Mouse (Mus musculus) neural tube, embryonic 11.5 days (tissue): Measurements from ENCODE around the gene Cdv3. TPM values are rescaled to one million over a fixed set of nuclear protein-coding genes. Genes with fewer than 3 reads are reported as not detected.

Experiments
- ATAC-seq: fragments of 200-750 bp; cut with Nextera tagmentation; 2 replicates; pipeline ENCODE4 v1.8.0; 2017; ENCODE audit warnings: moderate number of reproducible peaks, mild to moderate bottlenecking, moderate TSS enrichment, moderate library complexity; ENCODE audit not compliant: insufficient read depth, low FRiP score, low TSS enrichment
- DNase-seq: peaks from one replicate; pipeline ENCODE4 v3.0.0-alpha.2; 2015; ENCODE audit warnings: low spot score
- H3K27ac ChIP-seq: fragments of 300-500 bp; sonication (generic); 2 replicates; pipeline ENCODE4 v1.5.1; 2014; ENCODE audit warnings: low read depth, mild to moderate bottlenecking, low read length
- H3K27me3 ChIP-seq: fragments of 300-500 bp; sonication (generic); 2 replicates; pipeline ENCODE4 v1.6.1; 2014; ENCODE audit warnings: mild to moderate bottlenecking, low read length, mixed read lengths; ENCODE audit not compliant: control insufficient read depth, insufficient read depth
- H3K36me3 ChIP-seq: fragments of 300-500 bp; sonication (generic); 2 replicates; pipeline ENCODE4 v1.6.1; 2014; ENCODE audit warnings: mild to moderate bottlenecking, low read length, moderate library complexity, mixed read lengths; ENCODE audit not compliant: control insufficient read depth, insufficient read depth
- H3K4me1 ChIP-seq: fragments of 300-500 bp; sonication (generic); 2 replicates; pipeline ENCODE4 v1.6.1; 2014; ENCODE audit warnings: low read length, mixed read lengths; ENCODE audit not compliant: control insufficient read depth, insufficient read depth
- H3K4me2 ChIP-seq: fragments of 300-500 bp; sonication (generic); 2 replicates; pipeline ENCODE4 v1.6.1; 2014; ENCODE audit warnings: low read depth, mild to moderate bottlenecking, moderate library complexity
- H3K4me3 ChIP-seq: fragments of 300-500 bp; sonication (generic); 2 replicates; pipeline ENCODE4 v1.5.1; 2014; ENCODE audit warnings: low read depth, low read length
- H3K9ac ChIP-seq: fragments of 300-500 bp; sonication (generic); 2 replicates; pipeline ENCODE4 v1.6.1; 2014; ENCODE audit warnings: mild to moderate bottlenecking, low read length
- H3K9me3 ChIP-seq: fragments of 300-500 bp; sonication (generic); 2 replicates; pipeline ENCODE4 v1.6.1; 2016; ENCODE audit warnings: low read length; ENCODE audit not compliant: control insufficient read depth
- WGBS: fragments of 180-500 bp; shearing (Covaris S2); extraction: QIAGEN DNeasy Blood & Tissue Kit; methylation state at CpG from one replicate; pipeline ENCODE4 v1.1.7; 2014; 5-methylcytosine and 5-hydroxymethylcytosine counted together
- polyA plus RNA-seq: library from polyadenylated mRNA; unstranded; fragments of >200 nt; fragmentation: Nextera tagmentation; extraction: Ambion mirVana; gene quantifications from 2 replicates; pipeline ENCODE4 v1.2.1, GENCODE M21; 2014

The Cdv3 gene
- polyA plus RNA-seq, result 136 and 142 TPM in 2 replicates

DNA sequence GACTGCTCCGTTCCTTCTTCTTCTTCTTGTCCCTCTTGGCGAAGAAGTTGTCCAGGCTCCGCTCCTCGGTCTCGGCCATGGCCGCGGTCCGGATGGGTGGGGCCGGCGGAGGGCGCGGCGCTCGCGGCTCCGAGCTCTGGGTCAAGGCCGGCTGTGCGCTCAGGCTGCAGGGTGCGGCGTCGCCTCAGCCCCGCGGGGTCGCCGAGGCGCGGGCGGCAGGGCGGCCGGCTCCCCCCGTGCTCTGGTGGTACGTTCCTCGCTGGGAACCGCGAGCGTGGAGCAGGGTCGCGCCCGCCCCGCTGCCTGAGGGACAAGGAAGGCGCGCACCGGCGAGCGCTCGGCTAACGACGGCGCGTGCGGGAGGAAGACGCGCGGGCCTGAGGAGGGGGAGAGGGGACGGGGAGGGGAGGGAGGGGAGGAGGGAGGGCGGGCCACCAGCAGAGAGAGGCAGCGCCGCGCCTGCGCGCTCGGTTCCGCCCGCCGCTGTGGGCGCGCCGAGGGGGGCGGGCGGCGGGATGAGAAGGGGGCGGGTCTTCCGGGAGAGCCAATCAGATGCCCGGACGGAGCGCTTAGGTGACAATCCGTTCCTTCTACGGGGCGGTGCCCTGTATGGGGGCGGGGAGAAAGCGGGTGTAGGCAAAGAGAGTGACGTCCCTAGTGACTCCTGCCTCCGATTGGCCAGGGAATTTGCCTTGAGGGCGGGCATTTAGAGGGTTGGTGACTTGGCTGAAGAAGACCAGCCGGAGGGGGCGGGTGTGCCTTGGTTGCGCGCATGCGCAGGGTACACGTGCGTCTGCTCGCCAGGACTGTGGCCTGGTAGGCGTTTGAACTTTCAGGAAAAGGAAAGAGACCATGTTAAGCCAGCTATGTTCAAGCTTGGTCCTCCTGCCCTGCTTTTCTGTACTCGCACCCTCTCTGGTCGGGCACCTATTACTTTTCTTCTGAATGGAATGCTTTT is at the start of gene Cdv3:
TSS of gene Cdv3 (minus strand) at position 551 of the 958 bp plus-strand sequence.
- H3K4me1 ChIP-seq, result peaks cover 3% of the 10 kb centered on the region
- DNase-seq (peak; percentile 99), ATAC-seq (peak; percentile 97)
- H3K4me2 ChIP-seq, result peak within 1 kb of the TSS; percentile 84
- H3K36me3 ChIP-seq, result no peaks in the 10 kb centered on the region
- no peaks in the 10 kb centered on the region for H3K9me3 ChIP-seq
- peak within 1 kb of the TSS; percentile 89 for H3K4me3 ChIP-seq
- peak within 1 kb of the TSS; percentile 96 for H3K27ac ChIP-seq
- H3K27me3 ChIP-seq, result no peaks in the 10 kb centered on the region
- WGBS, result under 1% methylated on average over 64 of the region's 95 CpGs
- peak within 1 kb of the TSS; percentile 94 for H3K9ac ChIP-seq

DNA sequence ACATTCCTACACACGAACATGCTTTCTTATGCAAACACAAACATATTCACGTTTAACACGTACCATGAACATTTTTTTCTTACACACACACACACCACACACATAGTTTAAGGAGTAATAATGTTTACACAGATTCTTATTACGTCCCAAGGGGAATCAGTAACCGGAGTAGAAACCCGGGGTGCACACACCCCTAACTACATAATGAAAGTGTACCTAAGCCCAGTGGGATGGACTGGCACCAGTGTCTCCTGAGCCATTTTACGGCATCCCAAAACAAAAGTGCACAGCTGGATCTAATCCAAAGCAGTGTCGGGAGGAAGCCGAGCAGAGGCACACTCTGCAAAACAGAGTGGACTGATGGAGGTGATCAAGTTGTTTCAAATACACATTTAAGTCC is 47.8 kb upstream of the Cdv3 start:
- WGBS, result 37% methylated on average over 9 of the region's 9 CpGs
- ATAC-seq, result no peak
- H3K4me3 ChIP-seq, result no peak overlapping the region
- H3K27me3 ChIP-seq, result no peaks in the 10 kb centered on the region
- no peak overlapping the region for H3K9ac ChIP-seq
- H3K36me3 ChIP-seq, result no peaks in the 10 kb centered on the region
- H3K27ac ChIP-seq, result no peak overlapping the region
- H3K4me1 ChIP-seq, result no peaks in the 10 kb centered on the region
- H3K9me3 ChIP-seq, result no peaks in the 10 kb centered on the region
- no peak for DNase-seq
- no peak overlapping the region for H3K4me2 ChIP-seq

DNA sequence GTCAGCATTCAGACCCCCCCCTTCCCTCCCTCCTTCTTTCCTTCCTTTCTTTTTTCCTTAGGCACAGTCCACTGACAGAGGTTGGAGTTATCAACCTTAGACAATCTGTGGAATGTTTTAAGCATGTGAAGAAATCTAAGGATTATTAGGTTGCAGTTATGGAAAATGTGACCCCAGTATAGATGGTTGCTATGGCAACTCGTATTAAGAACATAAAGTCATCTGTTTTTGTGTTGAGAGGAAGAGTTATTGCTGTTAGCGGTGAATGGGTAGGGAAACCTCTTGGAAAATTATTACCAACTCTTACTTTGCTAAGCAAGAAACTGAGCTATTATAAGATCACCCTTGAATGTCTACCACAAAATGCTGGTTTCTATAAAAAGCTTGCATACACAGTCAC is 43.5 kb upstream of the Cdv3 start:
- H3K4me1 ChIP-seq, result no peaks in the 10 kb centered on the region
- H3K4me2 ChIP-seq, result no peak overlapping the region
- DNase-seq (no peak), ATAC-seq (no peak)
- 71% methylated on average over 2 of the region's 2 CpGs for WGBS
- H3K36me3 ChIP-seq, result no peaks in the 10 kb centered on the region
- no peaks in the 10 kb centered on the region for H3K9me3 ChIP-seq
- no peak overlapping the region for H3K9ac ChIP-seq
- H3K4me3 ChIP-seq, result no peak overlapping the region
- no peaks in the 10 kb centered on the region for H3K27me3 ChIP-seq
- no peak overlapping the region for H3K27ac ChIP-seq

DNA sequence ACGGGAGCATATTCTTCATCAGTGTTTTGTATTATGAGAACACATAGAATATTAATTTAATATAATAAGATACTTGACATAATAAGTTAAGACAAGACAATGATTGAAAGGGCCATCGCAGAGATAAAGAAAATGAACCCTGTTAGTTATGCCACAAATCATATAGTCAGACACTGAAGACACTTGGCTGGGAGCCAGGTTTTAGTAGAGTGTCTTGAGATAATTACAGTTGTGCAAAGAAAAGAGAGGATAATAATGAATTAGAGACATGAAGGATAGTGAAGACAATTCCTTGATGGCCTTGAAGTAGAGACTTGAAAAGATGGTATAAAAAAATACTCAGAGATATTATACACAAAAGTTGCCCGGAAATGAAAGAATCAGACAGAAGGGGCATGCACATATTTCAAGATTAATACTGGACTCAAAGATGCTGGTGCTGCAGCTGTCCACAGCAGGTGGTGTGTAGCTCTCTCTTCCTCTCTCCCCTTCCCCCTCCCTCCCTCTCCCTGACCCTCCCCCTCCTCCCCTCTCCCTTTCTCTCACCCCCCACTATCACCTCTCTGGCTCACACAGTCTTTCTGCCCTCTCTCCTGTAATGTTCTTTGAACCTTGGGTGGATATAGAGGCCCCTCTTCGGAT is 42.6 kb upstream of the Cdv3 start:
- ATAC-seq, result no peak
- Histone ChIP-seq H3K27me3 (no peaks in the 10 kb centered on the region), H3K4me2 (no peak overlapping the region), H3K27ac (no peak overlapping the region), H3K36me3 (no peaks in the 10 kb centered on the region), H3K4me1 (no peaks in the 10 kb centered on the region), H3K9ac (no peak overlapping the region), H3K4me3 (no peak overlapping the region), H3K9me3 (no peaks in the 10 kb centered on the region)
- whole genome bisulfite sequencing, result 64% methylated on average over 4 of the region's 4 CpGs
- DNase-seq, result no peak

DNA sequence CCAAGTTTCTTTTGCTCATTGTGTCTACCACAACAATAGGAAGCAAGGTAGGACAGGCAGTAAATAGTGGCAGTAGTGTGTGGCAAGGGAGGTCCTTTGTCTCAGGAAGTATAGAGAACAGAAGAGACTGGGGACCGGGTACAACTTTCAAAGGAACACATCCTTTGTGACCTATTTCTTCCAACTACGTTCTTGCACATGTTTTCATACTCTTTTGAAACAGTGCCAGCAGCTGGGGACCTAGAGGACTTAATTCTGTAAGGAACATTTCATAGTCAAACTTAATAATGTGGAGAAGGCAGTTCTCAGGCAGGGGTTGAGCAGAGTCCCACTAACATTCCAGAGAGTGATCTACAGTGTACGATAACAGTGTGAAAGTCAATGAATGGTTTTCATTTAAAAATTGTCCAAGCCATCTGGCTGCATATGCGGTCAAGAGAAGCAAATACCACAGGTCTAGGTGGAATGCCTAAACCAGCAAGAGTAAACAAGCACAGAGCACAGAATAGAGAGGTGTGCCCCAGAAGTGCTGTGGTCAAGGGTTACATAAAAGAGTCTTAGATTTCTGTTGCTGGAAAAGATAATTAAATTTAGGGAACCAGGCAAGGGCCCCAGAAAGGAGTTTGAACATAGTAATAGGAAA is 37.8 kb upstream of the Cdv3 start:
- peaks cover 3% of the 10 kb centered on the region; the same call in 1 of the 2 replicates for H3K9me3 ChIP-seq
- no peaks in the 10 kb centered on the region for H3K36me3 ChIP-seq
- 70% methylated on average over 4 of the region's 4 CpGs for WGBS
- no peaks in the 10 kb centered on the region for H3K4me1 ChIP-seq
- ATAC-seq, result no peak
- no peak overlapping the region for H3K4me2 ChIP-seq
- no peak overlapping the region for H3K4me3 ChIP-seq
- H3K27me3 ChIP-seq, result no peaks in the 10 kb centered on the region
- DNase-seq, result no peak
- H3K9ac ChIP-seq, result no peak overlapping the region
- H3K27ac ChIP-seq, result no peak overlapping the region

DNA sequence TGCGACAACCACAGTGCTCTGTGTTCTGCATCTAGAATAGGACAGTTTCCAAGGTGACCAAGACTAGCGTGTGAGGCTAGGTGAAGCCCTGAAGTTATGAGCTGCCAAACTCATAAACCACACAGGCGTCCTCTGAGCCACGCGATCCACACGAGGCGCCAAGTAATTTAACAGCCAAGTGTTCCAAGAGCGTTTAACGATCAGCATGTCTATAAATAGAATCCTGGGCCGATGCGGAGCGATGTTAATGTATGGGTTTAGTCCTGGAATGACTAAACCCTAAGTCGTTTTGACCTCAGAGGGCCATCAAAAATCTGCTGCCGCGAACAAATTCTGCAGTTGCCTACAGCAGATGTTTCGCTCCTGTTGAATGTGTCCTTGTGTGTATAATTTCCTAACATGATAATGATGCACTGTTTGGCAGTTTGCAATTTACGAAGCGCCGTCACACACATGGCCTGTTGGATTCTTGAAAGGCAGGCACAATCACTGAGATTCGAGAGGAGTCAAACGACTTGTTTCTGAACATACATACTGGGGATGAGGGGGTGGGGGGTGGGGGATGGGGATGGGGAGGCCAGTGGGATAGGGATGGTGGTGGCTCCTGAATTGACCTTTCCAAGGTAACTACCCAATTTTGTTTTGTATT is 33.0 kb upstream of the Cdv3 start:
- ATAC-seq (no peak), DNase-seq (no peak)
- Histone ChIP-seq H3K9me3 (peaks cover 3% of the 10 kb centered on the region; the same call in 1 of the 2 replicates), H3K4me2 (no peak overlapping the region), H3K4me1 (no peaks in the 10 kb centered on the region), H3K27ac (no peak overlapping the region), H3K4me3 (no peak overlapping the region), H3K36me3 (no peaks in the 10 kb centered on the region), H3K9ac (no peak overlapping the region), H3K27me3 (no peaks in the 10 kb centered on the region)
- WGBS, result 71% methylated on average over 21 of the region's 21 CpGs

DNA sequence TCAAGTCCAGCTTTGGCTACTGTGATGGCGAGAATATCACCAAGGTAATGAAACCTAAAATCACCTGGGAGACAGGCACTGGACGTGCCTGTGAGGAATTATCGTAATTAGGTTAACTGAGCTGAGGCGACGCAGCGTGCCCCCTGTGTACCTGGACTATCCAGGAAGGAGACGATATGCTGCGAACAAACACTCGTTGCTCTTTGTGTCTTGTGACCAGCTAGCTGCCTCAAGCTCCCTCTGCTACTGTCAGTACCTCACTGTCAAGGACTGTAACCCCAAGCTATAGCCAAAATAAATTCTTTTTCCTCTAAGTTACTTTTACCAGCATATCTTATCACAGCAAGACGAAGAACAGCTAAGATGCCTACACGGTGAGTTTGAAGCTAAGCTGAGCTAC is 27.6 kb upstream of the Cdv3 start:
- Histone ChIP-seq H3K27ac (no peak overlapping the region), H3K4me2 (no peak overlapping the region), H3K4me3 (no peak overlapping the region), H3K36me3 (no peaks in the 10 kb centered on the region), H3K27me3 (no peaks in the 10 kb centered on the region), H3K9me3 (no peaks in the 10 kb centered on the region), H3K4me1 (no peaks in the 10 kb centered on the region), H3K9ac (no peak overlapping the region)
- 90% methylated on average over 11 of the region's 11 CpGs for WGBS
- ATAC-seq (no peak), DNase-seq (no peak)

DNA sequence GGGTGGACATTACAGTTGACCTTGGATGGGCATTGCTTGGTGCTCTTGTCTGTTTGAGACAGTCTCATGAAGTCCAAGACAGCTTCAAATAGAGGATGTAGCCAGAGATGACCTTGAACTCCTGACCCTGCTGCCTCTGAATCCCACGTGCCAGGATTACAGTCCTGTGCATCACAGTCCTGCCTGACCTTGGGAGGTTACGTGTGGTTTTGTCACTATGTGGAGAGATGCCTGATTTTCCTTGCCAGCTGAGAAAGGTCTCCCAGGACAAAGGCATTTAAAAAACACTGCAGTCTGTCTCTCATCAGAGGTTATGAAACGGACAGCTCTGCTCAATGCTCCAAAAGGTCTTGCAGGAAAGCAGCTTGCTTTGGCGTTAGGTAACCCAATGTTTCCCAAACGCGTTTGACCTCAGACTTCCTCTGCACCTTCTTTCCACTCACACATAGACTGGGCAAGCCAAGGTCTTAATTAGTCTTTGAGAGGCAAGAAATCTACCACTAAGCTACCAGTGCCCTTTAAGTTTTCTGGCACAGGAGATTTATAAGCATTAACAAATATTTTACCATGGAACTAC is 26.2 kb upstream of the Cdv3 start:
- DNase-seq (no peak), ATAC-seq (no peak)
- H3K4me2 ChIP-seq, result no peak overlapping the region

More for the DNA sequence above, 26.2 kb upstream of the Cdv3 start:
- no peak overlapping the region for H3K27ac ChIP-seq
- H3K4me3 ChIP-seq, result no peak overlapping the region
- WGBS, result 80% methylated on average over 6 of the region's 6 CpGs
- no peaks in the 10 kb centered on the region for H3K27me3 ChIP-seq
- H3K9ac ChIP-seq, result no peak overlapping the region
- H3K9me3 ChIP-seq, result no peaks in the 10 kb centered on the region
- no peaks in the 10 kb centered on the region for H3K4me1 ChIP-seq
- no peaks in the 10 kb centered on the region for H3K36me3 ChIP-seq
